Comparison of ENCODE assay signal across 8 mouse cellular contexts in genomic region chr2:106692783-106693701, GRCm38 (mm10). TPM values are rescaled to one million over a fixed set of nuclear protein-coding genes. Genes with fewer than 3 reads are reported as not detected.
A peak's percentile ranks its signal among the peaks of the same experiment; 100 is the strongest.
DNase-seq lines count a peak whose midpoint lies in the region; ATAC-seq lines count a peak whose summit lies in the region.

Gene Mpped2, plus strand, starts transcription at chr2:106693269.

- intact Hi-C loops in heart, postnatal 36 days (cut with DNase I), result loop anchor here (5.0 kb wide), 2 partner anchors 114 to 264 kb away; no protein-coding TSS in a partner anchor

- H3K27ac ChIP-seq in lung, embryonic 15.5 days, result peak within 1 kb of the TSS; percentile 92

- H3K9me3 ChIP-seq in lung, embryonic 15.5 days, result no peaks in the 10 kb centered on the region

- no peaks in the 10 kb centered on the region for H3K36me3 ChIP-seq in lung, embryonic 15.5 days

- DNase-seq in WW6 (ENCODE audit: low read depth, low spot score), result peak; percentile 71
- peak; percentile 67 to 76 for DNase-seq in cerebellum, adult 18-20 months
- peak; percentile 54 to 72 for DNase-seq in heart, postnatal 36 days
- peak; percentile 24 to 34 for DNase-seq in layer of hippocampus, adult 8-10 months (ENCODE audit: low spot score in 2 of 2)
- peak; percentile 87 for DNase-seq in retina, embryonic 14.5 days (ENCODE audit: low spot score)
- DNase-seq in urinary bladder, postnatal 4 days (ENCODE audit: low spot score in 2 of 2), result peak; percentile 57 to 62

- H3K4me3 ChIP-seq in lung, embryonic 15.5 days, result peak within 1 kb of the TSS; percentile 95

- peaks cover 39% of the 10 kb centered on the region for H3K4me1 ChIP-seq in lung, embryonic 15.5 days

- WGBS in lung, embryonic 15.5 days, result under 1% methylated on average over 55 of the region's 56 CpGs

- peak; percentile 28 for ATAC-seq in frontal cortex, adult (ENCODE audit: low TSS enrichment)
- peak; percentile 71 for ATAC-seq in lung, embryonic 15.5 days (ENCODE audit: borderline replicate concordance, extremely low read depth, low FRiP score, low TSS enrichment)

- no peaks in the 10 kb centered on the region for H3K27me3 ChIP-seq in lung, embryonic 15.5 days

- peak within 1 kb of the TSS; percentile 83 for H3K9ac ChIP-seq in lung, embryonic 15.5 days

- peak within 1 kb of the TSS; percentile 100 for H3K4me2 ChIP-seq in lung, embryonic 15.5 days

RNA-seq across cellular contexts. Expression of gene Mpped2, which starts in this region (rescaled TPM):
- total RNA-seq in heart, postnatal 36 days (2021), result 10 to 100 TPM; 13.8 to 19.7 TPM
- 10 to 100 TPM; 31.3 to 42.6 (median 36.7) TPM for total RNA-seq in layer of hippocampus, adult 8-10 months (2022)
- 27.2 and 30.6 TPM in 2 replicates for polyA plus RNA-seq in lung, embryonic 15.5 days (2015; fragmentation: Nextera tagmentation; extraction: Ambion mirVana)

Comparison
In these comparisons a context has a peak if more than half of its experiments do, and no peak if none do; other contexts are left out.
1. Peak in every context shown above with its lines: DNase-seq, ATAC-seq, H3K4me3 ChIP-seq and H3K27ac ChIP-seq.
2. DNase-seq: peak in every context shown above with its lines; median percentile 87 in retina, embryonic 14.5 days; 72 in cerebellum, adult 18-20 months; 71 in WW6; 63 in heart, postnatal 36 days; 60 in urinary bladder, postnatal 4 days; 29 in layer of hippocampus, adult 8-10 months.